Mouse (Mus musculus): Measurements from ENCODE around the gene Uevld. TPM values are rescaled to one million over a fixed set of nuclear protein-coding genes. Genes with fewer than 3 reads are reported as not detected.

The Uevld gene
- polyA plus RNA-seq, 2 experiments = 3.9 to 6.4 TPM

DNA sequence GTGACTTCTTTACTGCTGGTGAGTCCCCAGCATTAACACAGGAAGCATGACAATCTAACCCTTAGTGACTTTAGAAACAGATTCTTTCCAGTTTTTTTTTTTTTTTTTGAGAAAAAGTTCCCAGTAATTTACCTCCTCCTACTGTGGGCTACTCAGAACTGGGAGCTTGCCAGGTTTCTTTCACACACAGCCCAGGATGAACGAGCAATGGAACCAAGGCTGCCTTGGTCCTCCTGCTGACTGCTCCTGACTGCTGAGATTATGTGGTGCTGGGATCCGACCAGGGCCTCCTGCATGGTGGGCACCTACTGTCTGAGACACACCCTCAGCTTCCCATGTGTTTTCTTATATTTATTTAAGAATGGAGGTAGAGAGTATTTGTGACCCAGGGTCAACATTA is 28.7 kb upstream of the Uevld start:
- WGBS (ENCODE audit: insufficient replicate concordance) = 60% methylated on average over 2 of the region's 2 CpGs
- H3K4me3 ChIP-seq (ENCODE audit: insufficient read depth in 1 of 2, low read depth in 2 of 2, low read length in 2 of 2) = no peak overlapping the region
- H3K4me2 ChIP-seq (ENCODE audit: low read depth) = no peak overlapping the region
- no peaks in the 10 kb centered on the region for H3K9me3 ChIP-seq (ENCODE audit: control insufficient read depth, low read length)
- H3K9ac ChIP-seq (replicated peaks) = no peak overlapping the region
- no peak for DNase-seq (ENCODE audit: low read depth in 3 of 3, low spot score in 3 of 3)
- H3K27me3 ChIP-seq (ENCODE audit: control insufficient read depth, insufficient read depth, low read length) = no peaks in the 10 kb centered on the region
- ATAC-seq (ENCODE audit: insufficient read depth) = no peak
- TF ChIP-seq CTCF (IDR thresholded peaks at IDR 0.05; ENCODE audit: low read depth) = no peak
- no peak for TF ChIP-seq EP300 (IDR thresholded peaks at IDR 0.05; ENCODE audit: low read depth)
- no peak overlapping the region for H3K27ac ChIP-seq
- peaks cover 5 to 9% of the 10 kb centered on the region in 2 experiments for H3K4me1 ChIP-seq (replicated peaks; ENCODE audit: control insufficient read depth in 2 of 2, insufficient read depth in 2 of 2, low read length in 1 of 2)
- H3K36me3 ChIP-seq (replicated peaks; ENCODE audit: control insufficient read depth, insufficient read depth, low read depth) = peaks cover 5% of the 10 kb centered on the region

DNA sequence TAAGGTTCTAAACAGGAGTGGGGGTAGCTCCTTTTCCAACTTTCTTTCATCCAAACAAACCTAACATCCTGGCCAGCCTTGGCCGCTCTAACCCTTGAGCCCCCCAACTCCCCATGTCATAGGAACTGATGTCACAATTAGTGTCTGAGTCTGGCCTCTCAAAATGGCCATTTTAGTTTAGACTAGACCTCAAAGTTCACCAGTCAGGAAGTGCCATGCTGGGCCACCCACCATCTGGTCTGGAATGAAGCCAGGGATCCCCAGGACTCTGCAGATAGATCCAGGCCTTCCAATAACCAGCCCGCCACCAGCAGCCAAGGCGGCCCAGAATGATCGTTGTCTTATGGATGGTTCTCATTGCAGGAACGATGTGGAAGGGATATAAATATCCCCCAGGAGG is 28.3 kb upstream of the Uevld start:
- Histone ChIP-seq H3K9ac (replicated peaks) (no peak overlapping the region), H3K4me3 (ENCODE audit: insufficient read depth in 1 of 2, low read depth in 2 of 2, low read length in 2 of 2) (no peak overlapping the region), H3K9me3 (ENCODE audit: control insufficient read depth, low read length) (no peaks in the 10 kb centered on the region), H3K4me1 (replicated peaks; ENCODE audit: control insufficient read depth in 2 of 2, insufficient read depth in 2 of 2, low read length in 1 of 2) (peaks cover 5 to 9% of the 10 kb centered on the region in 2 experiments), H3K36me3 (replicated peaks; ENCODE audit: control insufficient read depth, insufficient read depth, low read depth) (peaks cover 2% of the 10 kb centered on the region; the same call in 1 of the 2 replicates), H3K27me3 (ENCODE audit: control insufficient read depth, insufficient read depth, low read length) (no peaks in the 10 kb centered on the region), H3K4me2 (ENCODE audit: low read depth) (no peak overlapping the region), H3K27ac (no peak overlapping the region)
- no peak for TF ChIP-seq CTCF (IDR thresholded peaks at IDR 0.05; ENCODE audit: low read depth)
- TF ChIP-seq EP300 (IDR thresholded peaks at IDR 0.05; ENCODE audit: low read depth) = no peak
- 65% methylated on average over 5 of the region's 5 CpGs for WGBS (ENCODE audit: insufficient replicate concordance)
- DNase-seq (ENCODE audit: low read depth in 3 of 3, low spot score in 3 of 3) (no peak), ATAC-seq (ENCODE audit: insufficient read depth) (no peak)

DNA sequence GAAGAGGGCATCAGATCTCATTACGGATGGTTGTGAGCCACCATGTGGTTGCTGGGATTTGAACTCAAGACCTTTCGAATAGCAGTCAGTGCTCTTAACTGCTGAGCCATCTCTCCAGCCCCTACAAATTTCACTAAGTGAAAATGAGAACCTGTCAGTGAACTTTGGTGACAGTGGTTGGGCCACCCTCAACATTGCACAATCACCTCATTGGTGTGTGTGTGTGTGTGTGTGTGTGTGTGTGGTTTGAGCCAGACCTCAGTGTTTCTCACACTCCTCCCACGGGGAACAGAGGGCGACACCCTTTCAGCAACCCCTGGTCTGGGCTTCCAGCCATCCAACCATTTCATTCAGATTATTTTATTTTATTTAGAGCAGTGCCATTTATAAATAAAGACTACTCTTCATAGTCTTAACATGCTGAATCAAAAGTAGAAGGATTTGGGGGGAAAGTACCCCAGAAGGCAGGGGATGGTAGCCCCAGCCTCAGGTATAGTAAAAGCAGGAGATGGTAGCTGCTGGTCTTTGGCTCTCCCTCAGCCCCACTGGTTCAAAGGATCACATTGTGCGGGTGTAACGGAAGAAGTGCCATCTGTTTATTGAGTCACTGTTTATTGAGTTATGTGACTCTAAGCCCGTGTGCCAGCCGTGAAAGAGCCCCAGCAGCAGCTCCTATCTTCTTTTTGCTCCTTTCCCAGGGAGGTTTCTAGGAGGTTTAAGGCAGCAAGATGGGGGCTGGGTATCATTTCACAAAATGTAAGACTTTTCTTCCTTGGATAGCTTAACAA is 27.6 kb upstream of the Uevld start:
- DNase-seq (ENCODE audit: low read depth in 3 of 3, low spot score in 3 of 3) (no peak), ATAC-seq (ENCODE audit: insufficient read depth) (0 out of 2 replicates have a peak, but pooled peaks have one; percentile 38)

DNA sequence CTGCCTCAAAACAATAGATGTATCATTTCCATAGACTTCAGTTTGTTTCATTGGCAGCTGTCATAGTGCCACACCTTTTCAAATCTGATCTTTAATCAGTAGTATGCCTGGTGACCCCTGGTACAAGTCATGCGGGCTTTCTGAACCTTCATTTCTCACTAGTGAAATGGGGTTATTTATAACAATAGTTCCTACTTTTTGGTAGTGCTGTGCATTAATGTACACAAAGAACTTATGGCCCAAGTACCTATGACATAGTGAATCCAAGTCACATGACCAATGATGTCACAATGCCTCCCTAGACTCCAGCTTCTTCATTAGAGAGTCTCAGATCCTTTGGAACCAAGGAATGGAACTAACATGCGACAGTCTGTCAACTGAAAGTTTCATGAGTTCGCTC is 25.0 kb upstream of the Uevld start, which contains the start of gene Gm9999:
Gm9999 (plus strand) TSS at position 301 of the 400 bp plus-strand sequence.
- no peaks in the 10 kb centered on the region for H3K36me3 ChIP-seq (replicated peaks; ENCODE audit: control insufficient read depth, insufficient read depth, low read depth)
- DNase-seq (ENCODE audit: low read depth in 3 of 3, low spot score in 3 of 3) (no peak), ATAC-seq (ENCODE audit: insufficient read depth) (no peak)
- TF ChIP-seq CTCF (IDR thresholded peaks at IDR 0.05; ENCODE audit: low read depth) (no peak), EP300 (IDR thresholded peaks at IDR 0.05; ENCODE audit: low read depth) (no peak)
- no peaks in the 10 kb centered on the region for H3K9me3 ChIP-seq (ENCODE audit: control insufficient read depth, low read length)
- H3K27me3 ChIP-seq (ENCODE audit: control insufficient read depth, insufficient read depth, low read length) = no peaks in the 10 kb centered on the region
- H3K9ac ChIP-seq (replicated peaks) = no peak within 1 kb of the TSS
- 65% methylated on average over 3 of the region's 3 CpGs for WGBS (ENCODE audit: insufficient replicate concordance)
- no peak within 1 kb of the TSS for H3K27ac ChIP-seq
- no peaks in the 10 kb centered on the region for H3K4me1 ChIP-seq (replicated peaks; ENCODE audit: control insufficient read depth in 2 of 2, insufficient read depth in 2 of 2, low read length in 1 of 2)
- H3K4me3 ChIP-seq (ENCODE audit: insufficient read depth in 1 of 2, low read depth in 2 of 2, low read length in 2 of 2) = no peak within 1 kb of the TSS
- H3K4me2 ChIP-seq (ENCODE audit: low read depth) = no peak within 1 kb of the TSS

More for the DNA sequence above, 27.6 kb upstream of the Uevld start:
- Histone ChIP-seq H3K27ac (no peak overlapping the region), H3K4me2 (ENCODE audit: low read depth) (no peak overlapping the region), H3K36me3 (replicated peaks; ENCODE audit: control insufficient read depth, insufficient read depth, low read depth) (peaks cover 2% of the 10 kb centered on the region; the same call in 1 of the 2 replicates), H3K4me3 (ENCODE audit: insufficient read depth in 1 of 2, low read depth in 2 of 2, low read length in 2 of 2) (no peak overlapping the region), H3K27me3 (ENCODE audit: control insufficient read depth, insufficient read depth, low read length) (no peaks in the 10 kb centered on the region), H3K9me3 (ENCODE audit: control insufficient read depth, low read length) (no peaks in the 10 kb centered on the region), H3K4me1 (replicated peaks; ENCODE audit: control insufficient read depth in 2 of 2, insufficient read depth in 2 of 2, low read length in 1 of 2) (peaks cover 5 to 9% of the 10 kb centered on the region in 2 experiments), H3K9ac (replicated peaks) (no peak overlapping the region)
- TF ChIP-seq CTCF (IDR thresholded peaks at IDR 0.05; ENCODE audit: low read depth) (no peak), EP300 (IDR thresholded peaks at IDR 0.05; ENCODE audit: low read depth) (no peak)
- WGBS (ENCODE audit: insufficient replicate concordance) = 46% methylated on average over 8 of the region's 8 CpGs

DNA sequence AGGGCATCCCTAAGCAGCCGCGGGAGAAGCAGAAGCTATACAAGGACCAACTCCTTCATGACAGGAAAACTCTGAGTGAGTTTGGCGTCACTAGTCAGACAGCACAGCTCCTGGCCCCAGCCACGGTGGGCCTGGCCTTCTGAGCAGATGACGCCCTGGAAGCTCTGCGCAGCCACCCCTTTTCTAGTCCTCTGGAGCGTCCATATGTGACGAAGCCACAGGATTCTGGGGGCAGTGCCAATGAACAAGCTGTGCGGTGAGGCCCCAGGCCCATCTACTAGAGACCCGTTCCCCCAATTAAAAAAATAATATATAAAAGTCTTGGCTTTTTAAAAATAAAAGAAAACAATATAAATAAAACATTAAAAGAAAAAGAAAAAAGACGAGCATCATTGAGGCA is 17.1 kb upstream of the Uevld start:
- ATAC-seq (ENCODE audit: insufficient read depth) = no peak
- 76% methylated on average over 11 of the region's 11 CpGs for WGBS (ENCODE audit: insufficient replicate concordance)
- no peak for TF ChIP-seq CTCF (IDR thresholded peaks at IDR 0.05; ENCODE audit: low read depth)
- TF ChIP-seq EP300 (IDR thresholded peaks at IDR 0.05; ENCODE audit: low read depth) = no peak

More for the DNA sequence above, 17.1 kb upstream of the Uevld start:
- DNase-seq (ENCODE audit: low read depth in 3 of 3, low spot score in 3 of 3) = no peak
- Histone ChIP-seq H3K9ac (replicated peaks) (no peak overlapping the region), H3K27ac (no peak overlapping the region), H3K36me3 (replicated peaks; ENCODE audit: control insufficient read depth, insufficient read depth, low read depth) (no peaks in the 10 kb centered on the region), H3K27me3 (ENCODE audit: control insufficient read depth, insufficient read depth, low read length) (no peaks in the 10 kb centered on the region), H3K4me1 (replicated peaks; ENCODE audit: control insufficient read depth in 2 of 2, insufficient read depth in 2 of 2, low read length in 1 of 2) (peaks cover 2 to 11% of the 10 kb centered on the region in 2 experiments; a peak in 3 of 4 replicates), H3K4me2 (ENCODE audit: low read depth) (no peak overlapping the region), H3K4me3 (ENCODE audit: insufficient read depth in 1 of 2, low read depth in 2 of 2, low read length in 2 of 2) (no peak overlapping the region), H3K9me3 (ENCODE audit: control insufficient read depth, low read length) (no peaks in the 10 kb centered on the region)

Measured in liver, embryonic 14.5 days (tissue).